24 mouse cellular contexts compared by ENCODE assay signal in the genomic region with DNA sequence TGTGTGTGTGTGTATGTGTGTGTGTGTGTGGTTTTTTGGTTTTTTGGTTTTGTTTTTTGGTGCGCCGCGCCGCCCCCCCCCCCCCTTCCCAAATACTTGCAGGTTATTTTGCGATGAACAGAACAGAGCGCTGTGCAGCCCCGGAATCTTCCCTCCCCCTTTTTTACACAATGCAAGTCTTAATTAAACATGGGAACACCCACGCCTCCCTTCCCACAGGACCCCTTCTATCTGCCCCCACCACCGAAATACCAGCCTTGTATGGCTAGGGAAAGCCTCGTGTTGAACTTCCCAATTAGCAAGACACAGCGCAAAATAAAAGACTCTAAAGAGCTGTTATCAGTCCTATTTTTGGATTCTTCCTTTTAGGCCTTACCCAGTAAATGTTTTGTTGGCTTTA. TPM values are rescaled to one million over a fixed set of nuclear protein-coding genes. Genes with fewer than 3 reads are reported as not detected.
DNase-seq lines count a peak whose midpoint lies in the region; ATAC-seq and TF ChIP-seq lines count a peak whose summit lies in the region.
"Had no signal": no experiment of that assay in that cellular context is flagged by ENCODE, and none has a peak within 500 bp of the region (broad histone marks: within the 10 kb centered on the region; RNA-seq: fewer than 3 reads in every experiment).

No protein-coding gene starts in this region.

- TF ChIP-seq RAD21 in MEL (IDR thresholded peaks at IDR 0.05; ENCODE audit: low read depth, low read length): no peak

- no peaks in the 10 kb centered on the region for H3K36me3 ChIP-seq in heart, embryonic 14.5 days (ENCODE audit: control insufficient read depth, insufficient read depth, low read length)
- no peaks in the 10 kb centered on the region; a peak in 1 of 4 replicates for H3K36me3 ChIP-seq in MEL (ENCODE audit: control insufficient read depth in 1 of 2, insufficient read depth in 2 of 2, low read length in 2 of 2)
- H3K36me3 ChIP-seq in forebrain, embryonic 13.5 days (ENCODE audit: poor library complexity, severe bottlenecking): no peaks in the 10 kb centered on the region
- H3K36me3 ChIP-seq: embryonic facial prominence, embryonic 13.5 days; heart, embryonic 15.5 days; hindbrain, embryonic 10.5 days had no signal

- H3K4me1 ChIP-seq in heart, embryonic 14.5 days (ENCODE audit: control insufficient read depth in 2 of 2, insufficient read depth in 2 of 2, low read length in 2 of 2): peaks cover 0 to 2% of the 10 kb centered on the region in 2 experiments; a peak in 1 of 4 replicates
- 0 out of 4 replicates have a peak, but pooled peaks cover 0 to 4% of the 10 kb centered on the region in 2 experiments for H3K4me1 ChIP-seq in MEL (ENCODE audit: control insufficient read depth in 1 of 2, insufficient read depth in 2 of 2, low read length in 2 of 2)
- peaks cover 18% of the 10 kb centered on the region for H3K4me1 ChIP-seq in forebrain, embryonic 13.5 days
- H3K4me1 ChIP-seq: embryonic facial prominence, embryonic 13.5 days had no signal

- no peak for TF ChIP-seq EP300 in MEL (IDR thresholded peaks at IDR 0.05; ENCODE audit: low read depth in 1 of 2, low read length in 2 of 2)

- 31% methylated on average over 4 of the region's 11 CpGs for WGBS in heart, embryonic 14.5 days
- 28% methylated on average over 7 of the region's 11 CpGs for whole genome bisulfite sequencing in forebrain, embryonic 13.5 days

- no peak for TF ChIP-seq CTCF in MEL (IDR thresholded peaks at IDR 0.05 in 2 of 3, conservative IDR thresholded peaks at IDR 0.05 in 1 of 3; ENCODE audit: control insufficient read depth in 1 of 3, insufficient read depth in 1 of 3, low read depth in 2 of 3, low read length in 3 of 3, poor library complexity in 1 of 3, severe bottlenecking in 1 of 3)

- no peak for TF ChIP-seq POLR2A in MEL (IDR thresholded peaks at IDR 0.05; ENCODE audit: control insufficient read depth in 1 of 2, insufficient read depth in 1 of 2, low read depth in 1 of 2, low read length in 2 of 2, poor library complexity in 1 of 2)

- no peak for ATAC-seq in heart, embryonic 14.5 days (ENCODE audit: insufficient number of reproducible peaks, insufficient read depth, low FRiP score, low read depth)
- ATAC-seq in forebrain, embryonic 13.5 days: no peak
- no peak for ATAC-seq in frontal cortex, adult (ENCODE audit: low TSS enrichment)
- ATAC-seq: activated CD4-positive, CD25-positive, alpha-beta regulatory T cell, adult 4 months; hindbrain, embryonic 16.5 days; inflammation-experienced regulatory T-cells, adult 6 months; intestine, postnatal 0 days; Patski had no signal

- H3K9ac ChIP-seq in heart, embryonic 14.5 days (ENCODE audit: low read length): no peak overlapping the region
- no peak overlapping the region for H3K9ac ChIP-seq in MEL (ENCODE audit: control insufficient read depth, low read depth, low read length, poor library complexity, severe bottlenecking)
- no peak overlapping the region for H3K9ac ChIP-seq in forebrain, embryonic 13.5 days
- H3K9ac ChIP-seq: embryonic facial prominence, embryonic 13.5 days; heart, embryonic 15.5 days had no signal

- no peak overlapping the region for H3K27ac ChIP-seq in heart, embryonic 14.5 days (replicated peaks in 1 of 2; ENCODE audit: control insufficient read depth in 1 of 2, insufficient read depth in 1 of 2, low read depth in 2 of 2, low read length in 2 of 2)
- H3K27ac ChIP-seq in MEL (ENCODE audit: control insufficient read depth, low read depth, low read length): no peak overlapping the region
- H3K27ac ChIP-seq in forebrain, embryonic 13.5 days: no peak overlapping the region; the same call in 1 of the 2 replicates
- H3K27ac ChIP-seq: embryonic facial prominence, embryonic 13.5 days; heart, embryonic 15.5 days; hindbrain, embryonic 10.5 days had no signal

- H3K79me2 ChIP-seq in MEL (ENCODE audit: control insufficient read depth, insufficient read depth, low read length, poor library complexity): no peaks in the 10 kb centered on the region

- no peak overlapping the region for H3K4me3 ChIP-seq in heart, embryonic 14.5 days (ENCODE audit: control insufficient read depth in 1 of 2, insufficient read depth in 1 of 2, low read depth in 1 of 2, low read length in 2 of 2)
- H3K4me3 ChIP-seq in MEL (ENCODE audit: control insufficient read depth in 1 of 2, insufficient read depth in 1 of 2, low read depth in 2 of 2, low read length in 2 of 2): peak overlapping the region; percentile 17 to 45; a peak in 1 of 4 replicates
- H3K4me3 ChIP-seq in forebrain, embryonic 13.5 days: no peak overlapping the region
- H3K4me3 ChIP-seq: embryonic facial prominence, embryonic 13.5 days; heart, embryonic 15.5 days; hindbrain, embryonic 10.5 days had no signal

- H3K27me3 ChIP-seq in heart, embryonic 14.5 days (ENCODE audit: control insufficient read depth, insufficient read depth, low read length): peaks cover 35% of the 10 kb centered on the region
- no peaks in the 10 kb centered on the region; a peak in 1 of 4 replicates for H3K27me3 ChIP-seq in MEL (ENCODE audit: control insufficient read depth in 1 of 2, insufficient read depth in 2 of 2, low read length in 2 of 2)
- H3K27me3 ChIP-seq in forebrain, embryonic 13.5 days: no peaks in the 10 kb centered on the region

- no peaks in the 10 kb centered on the region for H3K9me3 ChIP-seq in heart, embryonic 14.5 days (ENCODE audit: control insufficient read depth, low read length)
- no peaks in the 10 kb centered on the region for H3K9me3 ChIP-seq in MEL (replicated peaks; ENCODE audit: insufficient read depth, low read length)
- H3K9me3 ChIP-seq in forebrain, embryonic 13.5 days (replicated peaks): no peaks in the 10 kb centered on the region
- H3K9me3 ChIP-seq: embryonic facial prominence, embryonic 13.5 days; heart, embryonic 15.5 days; hindbrain, embryonic 10.5 days had no signal

- H3K4me2 ChIP-seq in heart, embryonic 14.5 days (ENCODE audit: low read length): 0 out of 2 replicates have a peak overlapping the region, but pooled peaks have one; percentile 13
- 0 out of 2 replicates have a peak overlapping the region, but pooled peaks have one; percentile 10 for H3K4me2 ChIP-seq in forebrain, embryonic 13.5 days
- H3K4me2 ChIP-seq: embryonic facial prominence, embryonic 13.5 days; heart, embryonic 15.5 days had no signal

- DNase-seq in embryo, embryonic 9.5 days (ENCODE audit: extremely low spot score): peak; percentile 0
- DNase-seq in embryo, embryonic 11 days: no peak
- DNase-seq in heart, adult 9 months (ENCODE audit: low spot score in 2 of 2): no peak
- peak; percentile 25 for DNase-seq in MEL (ENCODE audit: low read depth, low spot score)
- DNase-seq in layer of hippocampus, adult 9-10 months (ENCODE audit: low spot score): no peak
- DNase-seq: adrenal gland, postnatal 14 days; cerebellum, adult 18-20 months; cerebellum, adult 9-11 months; cerebellum, postnatal 36 days; gastrocnemius, postnatal 14 days; kidney, adult 8-10 months had no signal

TF ChIP-seq in MEL, 35 proteins besides CTCF, POLR2A, EP300 and RAD21:
- TF ChIP-seq MEF2A (IDR thresholded peaks at IDR 0.05; ENCODE audit: extremely low read depth, insufficient replicate concordance, low read depth, low read length, poor library complexity, severe bottlenecking) (peak; percentile 74; the same call in 1 of the 2 replicates), UBTF (IDR thresholded peaks at IDR 0.05; ENCODE audit: borderline replicate concordance, insufficient read depth, low read depth, low read length) (no peak), NRF1 (IDR thresholded peaks at IDR 0.05; ENCODE audit: insufficient read depth, low read depth, low read length, poor library complexity, severe bottlenecking) (no peak), HCFC1 (IDR thresholded peaks at IDR 0.05; ENCODE audit: low read depth, low read length) (no peak), E2F4 (IDR thresholded peaks at IDR 0.05; ENCODE audit: borderline replicate concordance, low read depth, low read length) (no peak)

RNA-seq across cellular contexts. Expression of a gene that starts 6.3 kb away (rescaled TPM):
- polyA plus RNA-seq in heart, embryonic 14.5 days (2014; fragmentation: Nextera tagmentation; extraction: Ambion mirVana): not detected in 2 replicates
- not detected in 2 replicates for total RNA-seq in MEL (2012; rRNA removed)
- not detected for polyA plus RNA-seq in MEL (2012; ENCODE audit: insufficient read depth in 1 of 2, insufficient read length in 2 of 2, low read depth in 1 of 2, low replicate concordance in 2 of 2, missing spikeins in 1 of 2)
- 58.0 and 63.2 TPM in 2 replicates for polyA plus RNA-seq in forebrain, embryonic 13.5 days (2015; fragmentation: Nextera tagmentation; extraction: Ambion mirVana)
- total RNA-seq: granulocyte monocyte progenitor cell, adult 5-6 weeks; heart, adult 8-10 months had no signal
- polyA plus RNA-seq: activated CD4-positive, CD25-positive, alpha-beta regulatory T cell, adult 4 months; heart, embryonic 15.5 days; inflammation-experienced regulatory T-cells, adult 6 months had no signal

Comparison
In these comparisons a context has a peak if more than half of its experiments do, and no peak if none do; other contexts are left out.
1. DNase-seq: peak in embryo, embryonic 9.5 days (single experiment) and MEL (single experiment); none in embryo, embryonic 11 days (single experiment), heart, adult 9 months (0 of 2) and layer of hippocampus, adult 9-10 months (single experiment).
2. H3K4me3 ChIP-seq: peak in MEL (2 of 2); none in heart, embryonic 14.5 days (0 of 2) and forebrain, embryonic 13.5 days (single experiment).
3. RNA of a gene that starts 6.3 kb away (polyA plus RNA-seq): 58.0 to 63.2 TPM in forebrain, embryonic 13.5 days; not detected in heart, embryonic 14.5 days and not detected in MEL; every median in the first group is over 10 times any median in the second.